10 mouse cellular contexts compared by ENCODE assay signal in genomic region chr7:83242233-83242632, GRCm38 (mm10).
DNase-seq lines count a peak whose midpoint lies in the region; ATAC-seq and TF ChIP-seq lines count a peak whose summit lies in the region.
"Had no signal": no experiment of that assay in that cellular context is flagged by ENCODE, and none has a peak within 500 bp of the region (broad histone marks: within the 10 kb centered on the region; RNA-seq: fewer than 3 reads in every experiment).

No protein-coding gene starts in this region.

- no peak overlapping the region for H3K4me3 ChIP-seq in lung, adult 2 months (replicated peaks; ENCODE audit: extremely low read depth, low read depth, low read length)
- no peak overlapping the region for H3K4me3 ChIP-seq in liver, embryonic 12.5 days
- H3K4me3 ChIP-seq: megakaryocyte, embryonic 14.5 days had no signal

- H3K4me2 ChIP-seq in liver, embryonic 12.5 days, result no peak overlapping the region
- H3K4me2 ChIP-seq: hindbrain, embryonic 14.5 days had no signal

- no peaks in the 10 kb centered on the region for H3K36me3 ChIP-seq in liver, embryonic 12.5 days

- 28% methylated on average over 3 of the region's 3 CpGs for WGBS in lung, adult 2 months
- WGBS in liver, embryonic 12.5 days (ENCODE audit: insufficient replicate concordance), result 56% methylated on average over 3 of the region's 3 CpGs

- no peak for TF ChIP-seq POLR2A in lung, adult 2 months (IDR thresholded peaks at IDR 0.05; ENCODE audit: borderline replicate concordance, extremely low read depth, low read depth, low read length)

- intact Hi-C loops in heart, postnatal 36 days (cut with DNase I), result no loop called here
- intact Hi-C loops in left cerebral cortex, postnatal 14 days (cut with DNase I), result no loop called here

- peak; percentile 20 to 33 for DNase-seq in lung, adult 18-20 months
- DNase-seq in lung, adult 2 months, result no peak
- DNase-seq in embryo, embryonic 10 days (ENCODE audit: low spot score), result peak; percentile 12
- peak; percentile 30 to 52 for DNase-seq in heart, postnatal 36 days
- peak; percentile 36 to 76 for DNase-seq in lung, postnatal 4 days
- DNase-seq in left cerebral cortex, postnatal 14 days (ENCODE audit: low spot score in 2 of 2), result no peak
- DNase-seq in right cerebral cortex, adult 2 months (ENCODE audit: low spot score in 2 of 2), result no peak

- no peak overlapping the region for H3K27ac ChIP-seq in liver, embryonic 12.5 days
- H3K27ac ChIP-seq: hindbrain, embryonic 14.5 days had no signal

- H3K27me3 ChIP-seq in liver, embryonic 12.5 days (replicated peaks), result no peaks in the 10 kb centered on the region
- H3K27me3 ChIP-seq: megakaryocyte, embryonic 14.5 days had no signal

- no peak overlapping the region for H3K9ac ChIP-seq in liver, embryonic 12.5 days
- H3K9ac ChIP-seq: hindbrain, embryonic 14.5 days had no signal

- no peaks in the 10 kb centered on the region for H3K9me3 ChIP-seq in liver, embryonic 12.5 days (replicated peaks)

- ATAC-seq in liver, embryonic 12.5 days, result no peak

- TF ChIP-seq CTCF in lung, adult 2 months (IDR thresholded peaks at IDR 0.05; ENCODE audit: insufficient read depth, low read length), result no peak

- H3K4me1 ChIP-seq in lung, adult 2 months (ENCODE audit: control insufficient read depth, insufficient read depth, low read length), result no peaks in the 10 kb centered on the region
- H3K4me1 ChIP-seq in liver, embryonic 12.5 days, result no peaks in the 10 kb centered on the region
- H3K4me1 ChIP-seq: megakaryocyte, embryonic 14.5 days had no signal

Comparison
In these comparisons a context has a peak if more than half of its experiments do, and no peak if none do; other contexts are left out.
1. DNase-seq: peak in lung, adult 18-20 months (2 of 2), embryo, embryonic 10 days (single experiment), heart, postnatal 36 days (2 of 2) and lung, postnatal 4 days (2 of 2); none in lung, adult 2 months (single experiment), left cerebral cortex, postnatal 14 days (0 of 2) and right cerebral cortex, adult 2 months (0 of 2).